Mouse (Mus musculus): ENCODE data around the gene Bicdl1. TPM values are rescaled to one million over a fixed set of nuclear protein-coding genes. Genes with fewer than 3 reads are reported as not detected.
A peak's percentile ranks its signal among the peaks of the same experiment; 100 is the strongest.

Bicdl1 gene
- polyA plus RNA-seq, 1 experiment from 2014 or later, result 28.3 TPM

GRCm38 (mm10) chr5:115695191-115695770 lies 36.1 kb downstream of the Bicdl1 start:
- ATAC-seq (ENCODE audit: low FRiP score), result no peak

GRCm38 (mm10) chr5:115693271-115693670 lies 38.1 kb downstream of the Bicdl1 start:
- Histone ChIP-seq H3K27ac (no peak overlapping the region), H3K4me3 (no peak overlapping the region), H3K9ac (no peak overlapping the region), H3K4me2 (no peak overlapping the region), H3K36me3 (no peaks in the 10 kb centered on the region), H3K4me1 (replicated peaks) (peaks cover 20% of the 10 kb centered on the region), H3K9me3 (no peaks in the 10 kb centered on the region), H3K27me3 (no peaks in the 10 kb centered on the region)
- WGBS, result 27% methylated on average over 3 of the region's 3 CpGs
- ATAC-seq (ENCODE audit: low FRiP score), result no peak

More at GRCm38 (mm10) chr5:115695191-115695770, 36.1 kb downstream of the Bicdl1 start:
- H3K9me3 ChIP-seq, result no peaks in the 10 kb centered on the region
- 56% methylated on average over 6 of the region's 6 CpGs for WGBS
- no peak overlapping the region for H3K4me2 ChIP-seq
- H3K27me3 ChIP-seq, result no peaks in the 10 kb centered on the region
- H3K27ac ChIP-seq, result no peak overlapping the region
- H3K4me1 ChIP-seq (replicated peaks), result peaks cover 22% of the 10 kb centered on the region
- H3K4me3 ChIP-seq, result no peak overlapping the region
- H3K9ac ChIP-seq, result no peak overlapping the region
- H3K36me3 ChIP-seq, result no peaks in the 10 kb centered on the region

GRCm38 (mm10) chr5:115686716-115687115 lies 44.7 kb downstream of the Bicdl1 start:
- no peak for ATAC-seq (ENCODE audit: low FRiP score)
- Histone ChIP-seq H3K27me3 (no peaks in the 10 kb centered on the region), H3K4me1 (replicated peaks) (peaks cover 3% of the 10 kb centered on the region; the same call in 1 of the 2 replicates), H3K27ac (no peak overlapping the region), H3K9ac (no peak overlapping the region), H3K4me2 (no peak overlapping the region), H3K4me3 (no peak overlapping the region), H3K9me3 (no peaks in the 10 kb centered on the region), H3K36me3 (no peaks in the 10 kb centered on the region)
- 66% methylated on average over 7 of the region's 7 CpGs for WGBS

GRCm38 (mm10) chr5:115685126-115685525 lies 46.3 kb downstream of the Bicdl1 start:
- H3K9ac ChIP-seq, result no peak overlapping the region
- no peak overlapping the region for H3K27ac ChIP-seq
- no peak overlapping the region for H3K4me2 ChIP-seq
- 84% methylated on average over 10 of the region's 10 CpGs for WGBS
- no peaks in the 10 kb centered on the region for H3K27me3 ChIP-seq
- H3K4me3 ChIP-seq, result no peak overlapping the region
- H3K36me3 ChIP-seq, result no peaks in the 10 kb centered on the region
- H3K9me3 ChIP-seq, result no peaks in the 10 kb centered on the region
- H3K4me1 ChIP-seq (replicated peaks), result peaks cover 3% of the 10 kb centered on the region; the same call in 1 of the 2 replicates
- ATAC-seq (ENCODE audit: low FRiP score), result no peak

- no peak overlapping the region for H3K9ac ChIP-seq
- H3K36me3 ChIP-seq, result peaks cover 27% of the 10 kb centered on the region
- WGBS, result 79% methylated on average over 8 of the region's 8 CpGs
- H3K4me1 ChIP-seq (replicated peaks), result no peaks in the 10 kb centered on the region
- no peak overlapping the region for H3K4me2 ChIP-seq
- no peak for ATAC-seq (ENCODE audit: low FRiP score)
- H3K27me3 ChIP-seq, result no peaks in the 10 kb centered on the region
- no peaks in the 10 kb centered on the region for H3K9me3 ChIP-seq
- H3K4me3 ChIP-seq, result no peak overlapping the region
- H3K27ac ChIP-seq, result no peak overlapping the region
These were observed 59.6 kb downstream of the Bicdl1 start for GRCm38 (mm10) chr5:115671846-115672245.

GRCm38 (mm10) chr5:115670406-115670805 lies 61.0 kb downstream of the Bicdl1 start:
- H3K4me3 ChIP-seq, result no peak overlapping the region
- 87% methylated on average over 2 of the region's 2 CpGs for WGBS
- no peak overlapping the region for H3K9ac ChIP-seq
- ATAC-seq (ENCODE audit: low FRiP score), result no peak
- H3K27me3 ChIP-seq, result no peaks in the 10 kb centered on the region
- H3K4me1 ChIP-seq (replicated peaks), result 0 out of 2 replicates have a peak, but pooled peaks cover 8% of the 10 kb centered on the region
- no peaks in the 10 kb centered on the region for H3K9me3 ChIP-seq
- H3K27ac ChIP-seq, result no peak overlapping the region
- H3K36me3 ChIP-seq, result peaks cover 28% of the 10 kb centered on the region
- no peak overlapping the region for H3K4me2 ChIP-seq

- Histone ChIP-seq H3K27me3 (no peaks in the 10 kb centered on the region), H3K4me2 (no peak overlapping the region), H3K27ac (no peak overlapping the region), H3K9ac (no peak overlapping the region), H3K4me3 (no peak overlapping the region), H3K4me1 (replicated peaks) (0 out of 2 replicates have a peak, but pooled peaks cover 8% of the 10 kb centered on the region), H3K9me3 (no peaks in the 10 kb centered on the region), H3K36me3 (peaks cover 32% of the 10 kb centered on the region)
- WGBS, result 88% methylated on average over 11 of the region's 11 CpGs
- no peak for ATAC-seq (ENCODE audit: low FRiP score)
These were observed 61.4 kb downstream of the Bicdl1 start for GRCm38 (mm10) chr5:115669974-115670373.

GRCm38 (mm10) chr5:115668986-115669385 lies 62.4 kb downstream of the Bicdl1 start:
- H3K4me3 ChIP-seq, result no peak overlapping the region
- no peaks in the 10 kb centered on the region for H3K27me3 ChIP-seq
- H3K4me1 ChIP-seq (replicated peaks), result 0 out of 2 replicates have a peak, but pooled peaks cover 8% of the 10 kb centered on the region
- no peak overlapping the region for H3K27ac ChIP-seq
- no peak for ATAC-seq (ENCODE audit: low FRiP score)
- no peak overlapping the region for H3K9ac ChIP-seq
- H3K36me3 ChIP-seq, result peaks cover 32% of the 10 kb centered on the region
- no peak overlapping the region for H3K4me2 ChIP-seq
- 87% methylated on average over 12 of the region's 12 CpGs for whole genome bisulfite sequencing
- H3K9me3 ChIP-seq, result no peaks in the 10 kb centered on the region

GRCm38 (mm10) chr5:115667894-115668293 lies 63.5 kb downstream of the Bicdl1 start:
- Histone ChIP-seq H3K9ac (no peak overlapping the region), H3K9me3 (no peaks in the 10 kb centered on the region), H3K36me3 (peaks cover 38% of the 10 kb centered on the region), H3K4me3 (no peak overlapping the region), H3K27me3 (no peaks in the 10 kb centered on the region), H3K27ac (no peak overlapping the region), H3K4me2 (no peak overlapping the region), H3K4me1 (replicated peaks) (0 out of 2 replicates have a peak, but pooled peaks cover 8% of the 10 kb centered on the region)
- no peak for ATAC-seq (ENCODE audit: low FRiP score)
- 17% methylated on average over 6 of the region's 7 CpGs for WGBS

GRCm38 (mm10) chr5:115667210-115667609 lies 64.2 kb downstream of the Bicdl1 start:
- no peak overlapping the region for H3K4me3 ChIP-seq
- WGBS, result 84% methylated on average over 8 of the region's 8 CpGs
- no peaks in the 10 kb centered on the region for H3K27me3 ChIP-seq
- H3K9ac ChIP-seq, result no peak overlapping the region
- H3K4me2 ChIP-seq, result no peak overlapping the region
- peaks cover 41% of the 10 kb centered on the region for H3K36me3 ChIP-seq
- no peak for ATAC-seq (ENCODE audit: low FRiP score)
- H3K27ac ChIP-seq, result peak overlapping the region; percentile 40; the same call in 1 of the 2 replicates
- H3K9me3 ChIP-seq, result no peaks in the 10 kb centered on the region
- H3K4me1 ChIP-seq (replicated peaks), result 0 out of 2 replicates have a peak, but pooled peaks cover 8% of the 10 kb centered on the region

- H3K9me3 ChIP-seq, result no peaks in the 10 kb centered on the region
- H3K27me3 ChIP-seq, result no peaks in the 10 kb centered on the region
- H3K27ac ChIP-seq, result peak overlapping the region; percentile 40
- ATAC-seq (ENCODE audit: low FRiP score), result no peak
- H3K9ac ChIP-seq, result no peak overlapping the region
- 63% methylated on average over 8 of the region's 8 CpGs for WGBS
- peaks cover 44% of the 10 kb centered on the region for H3K36me3 ChIP-seq
- H3K4me2 ChIP-seq, result no peak overlapping the region
- H3K4me3 ChIP-seq, result no peak overlapping the region
- H3K4me1 ChIP-seq (replicated peaks), result 0 out of 2 replicates have a peak, but pooled peaks cover 8% of the 10 kb centered on the region
These were observed 64.9 kb downstream of the Bicdl1 start for GRCm38 (mm10) chr5:115666366-115667065.

GRCm38 (mm10) chr5:115662658-115663057 lies 68.8 kb downstream of the Bicdl1 start:
- H3K9ac ChIP-seq, result no peak overlapping the region
- ATAC-seq (ENCODE audit: low FRiP score), result no peak
- no peaks in the 10 kb centered on the region for H3K27me3 ChIP-seq
- H3K4me1 ChIP-seq (replicated peaks), result 0 out of 2 replicates have a peak, but pooled peaks cover 8% of the 10 kb centered on the region
- 83% methylated on average over 22 of the region's 22 CpGs for WGBS
- no peak overlapping the region for H3K27ac ChIP-seq
- H3K4me2 ChIP-seq, result no peak overlapping the region
- no peak overlapping the region for H3K4me3 ChIP-seq
- H3K9me3 ChIP-seq, result no peaks in the 10 kb centered on the region
- H3K36me3 ChIP-seq, result peaks cover 52% of the 10 kb centered on the region

Measured in hindbrain, embryonic 13.5 days (tissue).